Mouse (Mus musculus): ENCODE results near the gene Rhbdd1. TPM values are rescaled to one million over a fixed set of nuclear protein-coding genes. Genes with fewer than 3 reads are reported as not detected.

Gene Rhbdd1
- 4.8 and 6.2 TPM in 2 replicates for polyA plus RNA-seq (2015; fragmentation: Nextera tagmentation; extraction: Ambion mirVana)

DNA sequence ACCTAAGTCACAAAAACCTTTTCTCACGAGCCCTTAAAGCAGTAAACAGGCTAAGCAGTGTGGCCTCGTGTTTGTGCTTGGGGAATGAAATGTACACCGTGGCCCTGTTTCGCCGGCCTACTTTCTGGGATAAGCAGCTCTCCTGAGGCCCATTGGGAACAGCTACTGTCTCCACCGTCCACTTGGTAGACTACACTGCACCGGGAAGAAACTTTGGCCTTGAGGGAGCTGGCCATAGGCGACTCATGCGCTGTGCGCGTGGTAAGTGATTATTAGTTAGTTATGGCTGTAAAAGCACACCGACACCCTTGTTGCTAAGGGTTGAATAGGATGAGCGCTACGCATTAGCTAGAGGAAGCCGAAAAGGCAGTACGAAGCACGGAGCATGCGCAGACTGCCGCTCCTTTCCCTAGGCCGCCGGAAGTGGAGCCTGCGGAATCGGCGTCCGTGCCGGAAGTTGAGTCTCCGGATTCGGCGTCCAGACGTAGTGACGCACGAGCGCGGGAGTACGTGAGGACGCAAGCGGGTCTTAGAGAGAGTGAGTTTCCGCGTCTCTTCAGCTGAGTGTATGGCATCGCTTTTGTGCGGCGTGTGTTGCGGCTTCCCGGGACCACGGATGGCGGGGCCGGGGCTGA lies at the start of gene Rhbdd1:
Gene Rhbdd1, plus strand, starts transcription at position 342 of the 635 bp plus-strand sequence.
- Histone ChIP-seq H3K9ac (replicated peaks) (peak within 1 kb of the TSS; percentile 89), H3K4me2 (replicated peaks) (peak within 1 kb of the TSS; percentile 70), H3K9me3 (no peaks in the 10 kb centered on the region), H3K36me3 (no peaks in the 10 kb centered on the region), H3K4me3 (replicated peaks) (peak within 1 kb of the TSS; percentile 89), H3K4me1 (replicated peaks) (peaks cover 34% of the 10 kb centered on the region), H3K27me3 (peaks cover 7% of the 10 kb centered on the region; the same call in 1 of the 2 replicates), H3K27ac (peak within 1 kb of the TSS; percentile 97)
- ATAC-seq, result peak; percentile 99
- 4% methylated on average over 47 of the region's 47 CpGs for WGBS

DNA sequence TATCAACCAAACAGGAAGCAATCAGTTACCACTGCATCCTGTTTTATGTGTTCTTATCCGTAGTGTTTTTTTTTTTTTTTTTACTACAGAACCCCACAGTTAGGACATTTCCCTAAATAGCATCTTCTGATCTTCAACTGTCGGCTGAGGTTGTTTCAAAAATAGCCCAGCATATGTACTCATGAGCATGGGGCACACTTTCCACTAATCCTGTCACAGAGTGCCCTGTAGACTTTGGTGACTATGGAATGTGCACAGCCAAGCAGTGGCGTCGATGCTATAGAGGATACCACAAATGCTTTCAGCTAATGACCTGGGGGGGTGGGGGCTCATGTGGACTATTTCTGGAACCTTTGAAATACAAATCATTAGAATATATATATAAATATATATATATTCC lies 48.7 kb upstream of the Rhbdd1 start:
- Histone ChIP-seq H3K9ac (replicated peaks) (no peak overlapping the region), H3K4me3 (replicated peaks) (no peak overlapping the region), H3K27me3 (no peaks in the 10 kb centered on the region), H3K27ac (no peak overlapping the region), H3K9me3 (no peaks in the 10 kb centered on the region), H3K4me2 (replicated peaks) (no peak overlapping the region), H3K4me1 (replicated peaks) (no peaks in the 10 kb centered on the region), H3K36me3 (no peaks in the 10 kb centered on the region)
- WGBS, result 91% methylated on average over 4 of the region's 4 CpGs
- ATAC-seq, result no peak

DNA sequence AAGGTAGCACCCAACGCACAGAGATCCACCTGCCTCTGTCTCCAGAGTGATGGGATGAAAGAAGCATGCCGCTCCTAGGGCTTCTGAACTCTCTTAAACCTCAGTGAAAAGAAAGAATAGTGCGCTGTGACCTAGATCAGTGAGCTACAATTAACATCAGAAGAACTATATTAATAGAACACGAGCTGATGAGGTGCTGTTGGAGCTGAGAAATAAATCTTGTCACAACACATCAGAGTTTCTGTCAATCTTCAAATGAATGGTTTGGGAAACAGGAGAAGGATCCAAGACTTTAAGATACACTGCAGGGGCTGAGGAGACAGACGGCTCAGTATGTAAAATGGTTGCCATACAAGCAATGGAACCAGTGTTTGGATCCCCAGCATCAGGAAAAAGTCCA lies 44.0 kb upstream of the Rhbdd1 start:
- no peak overlapping the region for H3K9ac ChIP-seq (replicated peaks)
- ATAC-seq, result no peak
- no peaks in the 10 kb centered on the region for H3K27me3 ChIP-seq
- 56% methylated on average over 5 of the region's 5 CpGs for WGBS
- no peak overlapping the region for H3K4me2 ChIP-seq (replicated peaks)
- H3K9me3 ChIP-seq, result no peaks in the 10 kb centered on the region
- peaks cover 28% of the 10 kb centered on the region for H3K4me1 ChIP-seq (replicated peaks)
- peaks cover 8% of the 10 kb centered on the region for H3K36me3 ChIP-seq
- H3K4me3 ChIP-seq (replicated peaks), result no peak overlapping the region
- H3K27ac ChIP-seq, result no peak overlapping the region

DNA sequence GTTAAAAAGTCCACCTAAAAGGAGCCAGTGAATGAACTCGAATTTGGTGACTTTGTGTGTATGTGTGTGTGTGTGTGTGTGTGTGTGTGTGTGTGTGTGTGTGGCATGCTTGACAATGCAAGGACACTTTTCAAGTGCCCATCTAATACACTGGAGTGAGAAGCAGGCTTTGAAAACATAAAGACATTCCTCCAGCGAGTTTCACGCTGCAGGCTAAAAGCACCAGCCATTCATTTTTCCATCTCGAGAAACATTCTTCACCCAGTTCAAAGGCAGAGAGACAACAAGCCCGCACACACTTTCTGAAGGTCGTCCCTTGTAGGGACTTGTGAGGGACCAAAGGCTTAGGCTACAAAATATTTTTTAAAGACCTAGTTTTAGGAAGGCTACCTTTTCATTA lies 42.7 kb upstream of the Rhbdd1 start:
- ATAC-seq, result peak; percentile 73
- 2% methylated on average over 6 of the region's 6 CpGs for WGBS

DNA sequence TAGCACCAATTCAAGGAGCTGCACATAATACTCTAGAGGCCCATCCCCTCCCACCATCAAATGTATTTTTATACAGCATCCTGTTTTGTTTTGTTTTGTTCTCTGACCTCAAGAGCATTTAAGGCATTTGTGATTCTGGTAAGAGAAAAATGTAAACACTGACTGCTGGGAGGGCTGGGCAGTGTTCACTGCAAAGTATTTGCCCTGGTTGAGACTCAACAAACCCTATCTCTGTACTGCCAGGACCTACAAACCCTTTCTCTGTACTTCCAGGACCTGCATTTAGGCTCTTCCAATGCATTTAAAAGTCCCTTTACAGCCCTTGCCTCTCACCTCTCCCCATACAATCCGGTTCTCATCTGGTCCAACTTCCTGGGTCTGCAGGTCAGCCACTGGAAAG lies 41.9 kb upstream of the Rhbdd1 start:
- Histone ChIP-seq H3K4me1 (replicated peaks) (peaks cover 28% of the 10 kb centered on the region), H3K27ac (no peak overlapping the region), H3K4me3 (replicated peaks) (no peak overlapping the region), H3K4me2 (replicated peaks) (no peak overlapping the region), H3K36me3 (peaks cover 19% of the 10 kb centered on the region), H3K9me3 (no peaks in the 10 kb centered on the region), H3K27me3 (no peaks in the 10 kb centered on the region), H3K9ac (replicated peaks) (no peak overlapping the region)
- WGBS, result 54% methylated on average over 1 of the region's 1 CpGs
- ATAC-seq, result no peak

More for the DNA sequence above, 42.7 kb upstream of the Rhbdd1 start:
- no peaks in the 10 kb centered on the region for H3K27me3 ChIP-seq
- H3K9ac ChIP-seq (replicated peaks), result no peak overlapping the region
- peak overlapping the region; percentile 11; the same call in 1 of the 2 replicates for H3K4me2 ChIP-seq (replicated peaks)
- no peaks in the 10 kb centered on the region for H3K9me3 ChIP-seq
- peak overlapping the region; percentile 64 for H3K27ac ChIP-seq
- no peak overlapping the region for H3K4me3 ChIP-seq (replicated peaks)
- peaks cover 17% of the 10 kb centered on the region for H3K36me3 ChIP-seq
- peaks cover 28% of the 10 kb centered on the region for H3K4me1 ChIP-seq (replicated peaks)

DNA sequence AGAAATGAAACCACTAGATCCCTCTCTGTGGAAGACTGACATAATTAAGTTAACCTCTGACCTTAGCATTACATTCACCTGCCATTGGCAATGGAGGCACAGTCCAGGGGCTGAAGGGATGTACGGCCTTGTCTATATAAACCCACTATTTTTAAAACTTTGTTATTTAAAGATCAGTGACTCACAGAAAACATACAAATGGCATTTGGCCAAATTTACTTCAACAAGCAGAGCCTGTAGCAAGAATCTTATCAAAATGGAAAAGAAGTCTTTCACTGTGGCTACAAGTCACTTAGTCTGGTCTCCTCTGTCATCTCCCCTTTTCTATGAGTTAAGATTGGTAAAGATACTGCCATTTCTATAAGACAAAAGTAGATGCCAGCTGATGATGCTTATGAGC lies 36.5 kb upstream of the Rhbdd1 start:
- Histone ChIP-seq H3K27ac (no peak overlapping the region), H3K4me1 (replicated peaks) (peaks cover 41% of the 10 kb centered on the region), H3K9me3 (no peaks in the 10 kb centered on the region), H3K9ac (replicated peaks) (no peak overlapping the region), H3K27me3 (no peaks in the 10 kb centered on the region), H3K4me2 (replicated peaks) (no peak overlapping the region), H3K36me3 (peaks cover 19% of the 10 kb centered on the region), H3K4me3 (replicated peaks) (no peak overlapping the region)
- ATAC-seq, result no peak
- 82% methylated on average over 1 of the region's 1 CpGs for WGBS

DNA sequence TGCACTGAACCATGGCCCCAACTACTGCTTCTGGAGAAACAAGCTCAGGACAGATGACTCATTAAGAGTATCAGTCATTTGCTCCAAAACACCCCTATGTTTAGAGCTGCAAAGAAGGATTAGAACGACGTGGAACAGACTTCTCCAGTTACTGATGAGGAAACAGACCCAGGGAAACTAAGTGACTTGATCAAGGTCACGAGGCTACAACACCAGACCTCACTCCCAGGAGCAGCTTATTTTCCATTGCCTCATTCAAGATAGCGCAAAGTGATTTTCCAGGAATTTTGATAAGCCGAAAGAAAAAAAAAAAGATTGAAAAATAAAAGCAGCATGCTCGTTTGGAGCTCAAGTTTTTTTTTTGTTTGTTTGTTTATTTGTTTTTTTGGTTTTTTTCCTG lies 34.4 kb upstream of the Rhbdd1 start:
- no peaks in the 10 kb centered on the region for H3K9me3 ChIP-seq
- H3K36me3 ChIP-seq, result peaks cover 14% of the 10 kb centered on the region
- H3K27ac ChIP-seq, result no peak overlapping the region
- 86% methylated on average over 6 of the region's 6 CpGs for WGBS
- H3K4me1 ChIP-seq (replicated peaks), result peaks cover 49% of the 10 kb centered on the region
- H3K4me2 ChIP-seq (replicated peaks), result no peak overlapping the region
- H3K9ac ChIP-seq (replicated peaks), result no peak overlapping the region
- ATAC-seq, result no peak
- H3K4me3 ChIP-seq (replicated peaks), result no peak overlapping the region
- H3K27me3 ChIP-seq, result no peaks in the 10 kb centered on the region

DNA sequence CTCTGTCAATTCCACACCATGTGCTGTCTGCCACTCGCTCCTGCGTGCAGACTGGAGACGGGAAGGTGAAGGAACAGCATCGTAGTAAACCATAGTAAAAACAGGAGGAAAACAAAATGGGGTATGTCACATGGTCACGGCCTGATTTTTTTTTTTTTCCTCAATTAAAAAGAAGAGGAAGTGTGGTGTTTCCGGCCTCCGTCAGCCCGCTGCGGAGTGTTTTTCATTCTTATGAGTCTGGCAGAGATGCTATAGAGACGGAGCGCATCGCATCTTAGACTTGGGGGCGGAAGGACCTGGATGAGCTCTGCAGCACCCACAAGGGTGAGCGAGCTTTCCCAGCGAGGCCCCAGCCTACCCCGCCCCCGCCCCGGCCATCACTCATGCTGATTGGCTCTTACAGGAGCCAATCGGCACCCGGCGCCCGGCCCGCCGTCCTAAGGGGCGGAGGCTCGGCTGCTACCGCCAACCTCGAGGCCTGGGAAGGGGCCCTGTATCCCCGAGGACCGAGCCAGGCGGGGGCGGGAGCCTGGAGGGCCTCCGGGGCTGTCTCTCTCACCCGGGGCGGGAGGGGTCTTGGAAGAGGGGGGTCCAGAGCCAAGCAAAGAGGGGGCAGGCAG lies 33.1 kb upstream of the Rhbdd1 start:
- Histone ChIP-seq H3K4me2 (replicated peaks) (peak overlapping the region; percentile 65), H3K27me3 (no peaks in the 10 kb centered on the region), H3K4me1 (replicated peaks) (peaks cover 62% of the 10 kb centered on the region), H3K4me3 (replicated peaks) (peak overlapping the region; percentile 44), H3K36me3 (peaks cover 9% of the 10 kb centered on the region), H3K9me3 (no peaks in the 10 kb centered on the region), H3K9ac (replicated peaks) (peak overlapping the region; percentile 66), H3K27ac (peak overlapping the region; percentile 93)
- WGBS, result 3% methylated on average over 35 of the region's 35 CpGs
- peak; percentile 99 for ATAC-seq

DNA sequence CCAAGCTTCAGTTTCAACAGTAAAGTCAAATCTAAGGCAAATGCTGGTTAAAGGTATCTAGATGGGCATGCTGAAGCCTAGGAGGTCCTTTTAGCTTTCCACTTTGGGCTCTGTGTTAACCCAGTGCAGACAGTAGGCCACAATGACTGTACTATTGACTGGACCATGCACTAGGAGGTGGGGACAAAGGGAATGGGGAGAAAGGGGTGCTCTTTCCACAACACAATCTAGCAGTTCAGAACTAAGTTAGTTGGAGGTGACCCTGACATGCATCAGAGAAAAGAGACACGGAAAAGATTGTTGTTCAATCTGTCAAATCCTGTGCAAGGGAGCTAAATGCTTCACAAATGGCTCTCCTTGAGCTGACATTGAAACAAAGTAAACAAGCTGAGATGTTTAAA lies 32.4 kb upstream of the Rhbdd1 start:
- 0 out of 2 replicates have a peak, but pooled peaks have one; percentile 12 for ATAC-seq
- H3K4me1 ChIP-seq (replicated peaks), result peaks cover 70% of the 10 kb centered on the region

DNA sequence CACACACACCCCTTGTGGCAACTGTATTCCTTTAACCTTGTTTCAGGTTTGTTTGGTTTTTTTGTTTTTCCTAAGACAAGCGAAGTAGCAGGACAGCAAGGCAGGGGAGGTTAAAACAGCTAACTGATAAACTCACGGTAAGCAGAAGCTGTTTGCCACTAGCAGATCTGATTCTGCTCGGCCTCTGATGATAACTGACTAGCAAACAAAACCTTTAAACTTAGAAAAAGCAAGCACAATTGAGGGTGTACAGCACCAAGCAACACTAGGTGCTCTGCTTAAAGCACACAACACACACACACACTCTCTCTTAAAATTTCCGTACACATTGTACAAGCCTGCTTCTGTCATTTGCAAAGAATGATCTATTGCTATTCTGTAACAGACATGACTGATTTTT lies 31.8 kb upstream of the Rhbdd1 start:
- H3K4me2 ChIP-seq (replicated peaks), result peak overlapping the region; percentile 65
- peak overlapping the region; percentile 44 for H3K4me3 ChIP-seq (replicated peaks)
- no peaks in the 10 kb centered on the region for H3K9me3 ChIP-seq
- peak overlapping the region; percentile 93 for H3K27ac ChIP-seq
- peak overlapping the region; percentile 66 for H3K9ac ChIP-seq (replicated peaks)
- WGBS, result 24% methylated on average over 4 of the region's 4 CpGs
- H3K4me1 ChIP-seq (replicated peaks), result peaks cover 74% of the 10 kb centered on the region
- no peak for ATAC-seq
- H3K27me3 ChIP-seq, result no peaks in the 10 kb centered on the region
- peaks cover 14% of the 10 kb centered on the region for H3K36me3 ChIP-seq

More for the DNA sequence above, 32.4 kb upstream of the Rhbdd1 start:
- Histone ChIP-seq H3K36me3 (peaks cover 13% of the 10 kb centered on the region), H3K9me3 (no peaks in the 10 kb centered on the region), H3K4me2 (replicated peaks) (peak overlapping the region; percentile 65), H3K27ac (peak overlapping the region; percentile 93), H3K4me3 (replicated peaks) (peak overlapping the region; percentile 44), H3K27me3 (no peaks in the 10 kb centered on the region), H3K9ac (replicated peaks) (peak overlapping the region; percentile 66)
- WGBS, result 0% methylated on average over 1 of the region's 1 CpGs

DNA sequence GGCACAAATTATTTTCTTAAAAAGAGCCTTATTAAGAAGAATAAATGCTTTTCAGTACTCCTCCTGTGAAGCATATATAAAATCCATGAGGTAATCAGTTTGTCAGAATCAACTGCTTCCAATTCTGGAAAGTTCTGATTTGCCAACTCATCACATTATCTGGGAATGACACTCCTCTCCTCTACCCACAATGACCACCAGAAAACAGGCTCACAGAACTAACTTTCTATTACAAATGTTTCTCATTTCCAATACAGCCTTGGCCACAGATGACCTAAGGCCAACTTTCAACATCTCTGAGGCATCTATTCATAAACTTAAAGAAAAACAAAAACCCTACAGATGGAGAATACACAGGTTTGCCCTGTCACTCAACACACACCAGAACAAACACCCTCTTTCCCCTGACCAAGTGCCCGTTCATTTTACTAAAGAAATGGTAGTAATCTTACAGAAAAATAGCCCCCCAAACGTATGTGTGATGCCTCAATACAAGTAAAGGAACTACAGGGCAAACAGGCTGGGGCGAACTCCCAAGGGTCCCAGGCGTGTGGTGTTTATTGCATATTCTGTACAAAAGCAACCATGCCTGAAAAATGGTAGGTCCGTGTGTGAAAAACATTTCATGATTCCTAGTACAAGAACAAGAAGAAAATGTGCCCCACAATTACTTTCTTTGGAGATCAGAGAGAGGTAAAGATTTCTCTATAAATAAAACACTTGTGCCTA lies 30.6 kb upstream of the Rhbdd1 start:
- Histone ChIP-seq H3K4me2 (replicated peaks) (peak overlapping the region; percentile 82), H3K36me3 (peaks cover 14% of the 10 kb centered on the region), H3K9me3 (no peaks in the 10 kb centered on the region), H3K4me1 (replicated peaks) (peaks cover 76% of the 10 kb centered on the region), H3K27ac (peak overlapping the region; percentile 49; the same call in 1 of the 2 replicates), H3K27me3 (no peaks in the 10 kb centered on the region), H3K9ac (replicated peaks) (peak overlapping the region; percentile 64), H3K4me3 (replicated peaks) (peak overlapping the region; percentile 44)
- 15% methylated on average over 5 of the region's 5 CpGs for WGBS
- ATAC-seq, result no peak

Data from midbrain, embryonic 13.5 days (tissue).